Comparison of ENCODE assay signal across 17 mouse cellular contexts in genomic region chr11:20605613-20606012, GRCm38 (mm10).
DNase-seq lines count a peak whose midpoint lies in the region; ATAC-seq and TF ChIP-seq lines count a peak whose summit lies in the region.
"Had no signal": no experiment of that assay in that cellular context is flagged by ENCODE, and none has a peak within 500 bp of the region (broad histone marks: within the 10 kb centered on the region; RNA-seq: fewer than 3 reads in every experiment).

No protein-coding gene starts in this region.

- intact Hi-C loops in heart, postnatal 10 days (cut with DNase I), result no loop called here

- DNase-seq in heart, postnatal 10 days, result no peak
- no peak for DNase-seq in limb, embryonic 10.5 days (ENCODE audit: low spot score)
- no peak for DNase-seq in ES-E14 (ENCODE audit: low read depth, low spot score)
- no peak for DNase-seq in hindbrain, postnatal 0 days (ENCODE audit: low spot score)
- DNase-seq in yolk sac, embryonic 10.5 days (ENCODE audit: low spot score), result no peak
- DNase-seq: cerebellum, adult 18-20 months; forebrain, postnatal 0 days; kidney, postnatal 10 days; liver; lung, adult 2 months; right cerebral cortex, postnatal 25 days; thymus, postnatal 4 days had no signal

- H3K36me3 ChIP-seq in heart, embryonic 11.5 days (ENCODE audit: control insufficient read depth, insufficient read depth, low read length), result no peaks in the 10 kb centered on the region
- no peaks in the 10 kb centered on the region for H3K36me3 ChIP-seq in limb, embryonic 12.5 days
- H3K36me3 ChIP-seq in limb, embryonic 10.5 days, result no peaks in the 10 kb centered on the region
- H3K36me3 ChIP-seq in ES-E14 (ENCODE audit: control insufficient read depth, insufficient read depth, low read length, poor library complexity, severe bottlenecking), result no peaks in the 10 kb centered on the region
- H3K36me3 ChIP-seq in hindbrain, postnatal 0 days (ENCODE audit: insufficient read depth, low read length), result no peaks in the 10 kb centered on the region
- H3K36me3 ChIP-seq: embryonic facial prominence, embryonic 15.5 days had no signal

- no peak overlapping the region for H3K4me2 ChIP-seq in heart, embryonic 11.5 days
- H3K4me2 ChIP-seq in limb, embryonic 12.5 days, result no peak overlapping the region
- H3K4me2 ChIP-seq in hindbrain, postnatal 0 days (ENCODE audit: low read depth, low read length), result no peak overlapping the region
- H3K4me2 ChIP-seq: embryonic facial prominence, embryonic 15.5 days had no signal

- no peak overlapping the region for H3K4me3 ChIP-seq in heart, embryonic 11.5 days (ENCODE audit: low read depth, low read length)
- H3K4me3 ChIP-seq in limb, embryonic 12.5 days (replicated peaks), result no peak overlapping the region
- no peak overlapping the region for H3K4me3 ChIP-seq in limb, embryonic 10.5 days
- no peak overlapping the region for H3K4me3 ChIP-seq in ES-E14 (ENCODE audit: insufficient read depth in 1 of 2, low read depth in 1 of 2, low read length in 2 of 2, poor library complexity in 1 of 2, severe bottlenecking in 1 of 2)
- H3K4me3 ChIP-seq in hindbrain, postnatal 0 days (ENCODE audit: low read length), result no peak overlapping the region
- H3K4me3 ChIP-seq: embryonic facial prominence, embryonic 15.5 days; left cerebral cortex, adult 2 months had no signal

- ATAC-seq in heart, embryonic 11.5 days (replicated peaks; ENCODE audit: insufficient number of reproducible peaks, low FRiP score, low TSS enrichment), result no peak
- no peak for ATAC-seq in limb, embryonic 12.5 days (ENCODE audit: insufficient number of reproducible peaks, insufficient read depth, low FRiP score, low TSS enrichment, low read depth)
- 0 out of 2 replicates have a peak, but pooled peaks have one; percentile 13 for ATAC-seq in hindbrain, postnatal 0 days
- ATAC-seq: forebrain, postnatal 0 days; intestine, postnatal 0 days had no signal

- H3K9ac ChIP-seq in heart, embryonic 11.5 days (ENCODE audit: low read depth, low read length), result no peak overlapping the region
- H3K9ac ChIP-seq in limb, embryonic 12.5 days (replicated peaks), result no peak overlapping the region
- H3K9ac ChIP-seq in ES-E14 (ENCODE audit: insufficient read depth, low read depth, low read length, poor library complexity, severe bottlenecking), result no peak overlapping the region
- no peak overlapping the region for H3K9ac ChIP-seq in hindbrain, postnatal 0 days (replicated peaks; ENCODE audit: low read length)
- H3K9ac ChIP-seq: embryonic facial prominence, embryonic 15.5 days; forebrain, postnatal 0 days had no signal

- no peak for TF ChIP-seq CTCF in hindbrain, postnatal 0 days (IDR thresholded peaks at IDR 0.05; ENCODE audit: low read depth)

- 60% methylated on average over 7 of the region's 7 CpGs for WGBS in heart, embryonic 11.5 days (ENCODE audit: insufficient replicate concordance)
- 66% methylated on average over 7 of the region's 7 CpGs for WGBS in limb, embryonic 12.5 days
- WGBS in limb, embryonic 10.5 days, result 79% methylated on average over 7 of the region's 7 CpGs
- 51% methylated on average over 7 of the region's 7 CpGs for WGBS in hindbrain, postnatal 0 days

- no peaks in the 10 kb centered on the region for H3K9me3 ChIP-seq in heart, embryonic 11.5 days (replicated peaks; ENCODE audit: control insufficient read depth, low read length)
- H3K9me3 ChIP-seq in limb, embryonic 12.5 days, result no peaks in the 10 kb centered on the region
- no peaks in the 10 kb centered on the region for H3K9me3 ChIP-seq in limb, embryonic 10.5 days (replicated peaks)
- H3K9me3 ChIP-seq in ES-E14 (ENCODE audit: control insufficient read depth, insufficient read depth, low read depth, low read length), result no peaks in the 10 kb centered on the region
- H3K9me3 ChIP-seq in hindbrain, postnatal 0 days (ENCODE audit: low read length), result no peaks in the 10 kb centered on the region
- H3K9me3 ChIP-seq: embryonic facial prominence, embryonic 15.5 days had no signal

- H3K27ac ChIP-seq in heart, embryonic 11.5 days (ENCODE audit: low read depth, low read length), result 0 out of 2 replicates have a peak overlapping the region, but pooled peaks have one; percentile 43
- H3K27ac ChIP-seq in limb, embryonic 12.5 days, result peak overlapping the region; percentile 53; the same call in 1 of the 2 replicates
- no peak overlapping the region for H3K27ac ChIP-seq in limb, embryonic 10.5 days
- H3K27ac ChIP-seq in ES-E14 (ENCODE audit: insufficient read depth, low read depth, low read length, poor library complexity, severe bottlenecking), result peak overlapping the region; percentile 19; the same call in 1 of the 2 replicates
- H3K27ac ChIP-seq in hindbrain, postnatal 0 days, result no peak overlapping the region
- H3K27ac ChIP-seq: embryonic facial prominence, embryonic 15.5 days; left cerebral cortex, adult 2 months had no signal

- in situ Hi-C loops in ES-E14 (cut with MboI; ENCODE audit: low sequenced_read_pairs in 2 of 2, unreplicated experiment in 2 of 2), result no loop called here

- H3K4me1 ChIP-seq in heart, embryonic 11.5 days (ENCODE audit: control insufficient read depth, insufficient read depth, low read length), result peaks cover 25% of the 10 kb centered on the region
- H3K4me1 ChIP-seq in limb, embryonic 12.5 days (replicated peaks), result peaks cover 16% of the 10 kb centered on the region
- peaks cover 16% of the 10 kb centered on the region for H3K4me1 ChIP-seq in limb, embryonic 10.5 days
- peaks cover 0 to 11% of the 10 kb centered on the region in 2 experiments; a peak in 2 of 4 replicates for H3K4me1 ChIP-seq in ES-E14 (ENCODE audit: control insufficient read depth in 2 of 2, insufficient read depth in 2 of 2, low read length in 2 of 2, poor library complexity in 1 of 2)
- no peaks in the 10 kb centered on the region for H3K4me1 ChIP-seq in hindbrain, postnatal 0 days (ENCODE audit: insufficient read depth, low read length)

- no peaks in the 10 kb centered on the region for H3K27me3 ChIP-seq in heart, embryonic 11.5 days (ENCODE audit: control insufficient read depth, insufficient read depth, low read length)
- H3K27me3 ChIP-seq in limb, embryonic 12.5 days, result no peaks in the 10 kb centered on the region
- H3K27me3 ChIP-seq in limb, embryonic 10.5 days (ENCODE audit: low read depth, poor library complexity, severe bottlenecking), result no peaks in the 10 kb centered on the region
- H3K27me3 ChIP-seq in hindbrain, postnatal 0 days (ENCODE audit: insufficient read depth, low read length), result no peaks in the 10 kb centered on the region
- H3K27me3 ChIP-seq: embryonic facial prominence, embryonic 15.5 days had no signal

TF ChIP-seq in ES-E14, 5 proteins besides CTCF, POLR2A, EP300 and RAD21:
- TF ChIP-seq HCFC1 (IDR thresholded peaks at IDR 0.05; ENCODE audit: borderline replicate concordance, insufficient read depth, low read length) (no peak), ZNF384 (IDR thresholded peaks at IDR 0.05; ENCODE audit: low read depth, low read length) (no peak), CHD2 (IDR thresholded peaks at IDR 0.05; ENCODE audit: low read depth, low read length) (no peak), MAFK (IDR thresholded peaks at IDR 0.05; ENCODE audit: insufficient read depth, low read depth, low read length) (no peak), ZC3H11A (IDR thresholded peaks at IDR 0.05; ENCODE audit: borderline replicate concordance, low read depth, low read length) (no peak)

Comparison
In these comparisons a context has a peak if more than half of its experiments do, and no peak if none do; other contexts are left out.
1. H3K27ac ChIP-seq: peak in heart, embryonic 11.5 days (single experiment), limb, embryonic 12.5 days (single experiment) and ES-E14 (single experiment); none in limb, embryonic 10.5 days (single experiment) and hindbrain, postnatal 0 days (single experiment).